Mouse (Mus musculus) heart, adult 2 months (tissue): ENCODE measurements at regions not wholly inside any gene's neighbourhood (a gene's known extent, or its start where the extent isn't known, plus 50 kb on each side); places are given as distances from the start of the nearest gene placed in this dataset.

Experiments
- CTCF ChIP-seq: fragments of 200-600 bp; IDR thresholded peaks from 2 replicates; pipeline ENCODE4 v1.8.1; 2022; ENCODE audit warnings: antibody characterized with exemption, mild to moderate bottlenecking, moderate library complexity
- POLR2A ChIP-seq: fragments of 200-500 bp; IDR thresholded peaks from 2 replicates; pipeline ENCODE4 v1.6.1; 2011; ENCODE audit warnings: mild to moderate bottlenecking, low read depth, low read length, control low read depth; ENCODE audit not compliant: insufficient read depth

GRCm38 (mm10) chr5:75734043-75734442, 159.3 kb downstream of the Kit start:
- no peak for TF ChIP-seq CTCF
- no peak for TF ChIP-seq POLR2A
